Mouse (Mus musculus) kidney, postnatal 0 days (tissue): ENCODE data around the gene Palm3. TPM values are rescaled to one million over a fixed set of nuclear protein-coding genes. Genes with fewer than 3 reads are reported as not detected.
A peak's percentile ranks its signal among the peaks of the same experiment; 100 is the strongest.

ENCODE experiments used
- ATAC-seq: fragments of 200-750 bp; cut with Nextera tagmentation; replicated peaks from 2 replicates; pipeline ENCODE4 v1.8.0; 2017; ENCODE audit warnings: low read depth, moderate number of reproducible peaks, moderate TSS enrichment, moderate library complexity; ENCODE audit not compliant: low FRiP score
- DNase-seq: peaks from one replicate; pipeline ENCODE4 v3.0.0-alpha.2; 2016; ENCODE audit warnings: low spot score
- H3K27ac ChIP-seq: fragments of 300-500 bp; sonication (generic); 2 replicates; pipeline ENCODE4 v1.5.1; 2014; ENCODE audit warnings: mild to moderate bottlenecking
- H3K27me3 ChIP-seq: fragments of 300-500 bp; sonication (generic); 2 replicates; pipeline ENCODE4 v1.6.1; 2014; ENCODE audit warnings: low read length, mixed read lengths; ENCODE audit not compliant: insufficient read depth
- H3K36me3 ChIP-seq: fragments of 300-500 bp; sonication (generic); 2 replicates; pipeline ENCODE4 v1.6.1; 2014; ENCODE audit warnings: low read length, mixed read lengths; ENCODE audit not compliant: insufficient read depth
- H3K4me1 ChIP-seq: fragments of 300-500 bp; sonication (generic); replicated peaks from 2 replicates; pipeline ENCODE4 v1.6.1; 2014; ENCODE audit warnings: antibody characterized with exemption, low read length, mixed read lengths; ENCODE audit not compliant: insufficient read depth
- H3K4me2 ChIP-seq: fragments of 300-500 bp; sonication (generic); 2 replicates; pipeline ENCODE4 v1.6.1; 2014; ENCODE audit warnings: mild to moderate bottlenecking, low read length, moderate library complexity, mixed read lengths
- H3K4me3 ChIP-seq: fragments of 300-500 bp; sonication (generic); replicated peaks from 2 replicates; pipeline ENCODE4 v1.5.1; 2014; ENCODE audit warnings: low read depth, low read length
- H3K9ac ChIP-seq: fragments of 300-500 bp; sonication (generic); 2 replicates; pipeline ENCODE4 v1.6.1; 2014; ENCODE audit warnings: low read depth, low read length
- H3K9me3 ChIP-seq: fragments of 300-500 bp; sonication (generic); replicated peaks from 2 replicates; pipeline ENCODE4 v1.6.1; 2016; ENCODE audit warnings: low read length, inconsistent platforms, mixed read lengths
- CTCF ChIP-seq: IDR thresholded peaks from 2 replicates; pipeline ENCODE4 v1.5.1; 2016; ENCODE audit warnings: antibody characterized with exemption, low read depth, mild to moderate bottlenecking, moderate library complexity
- WGBS: fragments of 180-500 bp; shearing (Covaris S2); extraction: QIAGEN DNeasy Blood & Tissue Kit; methylation state at CpG from one replicate; pipeline ENCODE4 v1.1.7; 2014; 5-methylcytosine and 5-hydroxymethylcytosine counted together
- polyA plus RNA-seq: library from polyadenylated mRNA; unstranded; fragments of >200 nt; fragmentation: Nextera tagmentation; extraction: Ambion mirVana; gene quantifications from 2 replicates; pipeline ENCODE4 v1.2.1, GENCODE M21; 2015

Palm3 gene
- polyA plus RNA-seq, 1 experiment from 2014 or later: 12.7 TPM

- Histone ChIP-seq H3K9me3 (no peaks in the 10 kb centered on the region), H3K4me1 (peaks cover 28% of the 10 kb centered on the region), H3K4me3 (peak within 1 kb of the TSS; percentile 96), H3K27ac (peak within 1 kb of the TSS; percentile 94), H3K9ac (peak within 1 kb of the TSS; percentile 92), H3K4me2 (peak within 1 kb of the TSS; percentile 71), H3K27me3 (no peaks in the 10 kb centered on the region), H3K36me3 (no peaks in the 10 kb centered on the region)
- 0 out of 2 replicates have a peak, but pooled peaks have one; percentile 23 for TF ChIP-seq CTCF
- DNase-seq (peak; percentile 100), ATAC-seq (peak; percentile 98)
- under 1% methylated on average over 51 of the region's 51 CpGs for WGBS
Measured at GRCm38 (mm10) chr8:84066291-84066930, 45.1 kb downstream of the Palm3 start, which contains the start of gene Rfx1. TSS of gene Rfx1 (plus strand) at chr8:84066834.

- no peaks in the 10 kb centered on the region for H3K27me3 ChIP-seq
- peak overlapping the region; percentile 92 for H3K9ac ChIP-seq
- peak; percentile 94 for DNase-seq
- H3K9me3 ChIP-seq: no peaks in the 10 kb centered on the region
- under 1% methylated on average over 44 of the region's 58 CpGs for WGBS
- ATAC-seq: peak; percentile 75
- H3K4me3 ChIP-seq: peak overlapping the region; percentile 96
- no peaks in the 10 kb centered on the region for H3K36me3 ChIP-seq
- H3K4me1 ChIP-seq: peaks cover 32% of the 10 kb centered on the region
- peak overlapping the region; percentile 56 for H3K4me2 ChIP-seq
- H3K27ac ChIP-seq: peak overlapping the region; percentile 94
- no peak for TF ChIP-seq CTCF
Measured at GRCm38 (mm10) chr8:84067047-84067573, 45.8 kb downstream of the Palm3 start.

- Histone ChIP-seq H3K36me3 (no peaks in the 10 kb centered on the region), H3K27ac (no peak overlapping the region; the same call in 1 of the 2 replicates), H3K27me3 (no peaks in the 10 kb centered on the region), H3K4me1 (peaks cover 38% of the 10 kb centered on the region), H3K4me2 (peak overlapping the region; percentile 56), H3K9ac (peak overlapping the region; percentile 92; the same call in 1 of the 2 replicates), H3K9me3 (no peaks in the 10 kb centered on the region), H3K4me3 (no peak overlapping the region)
- TF ChIP-seq CTCF: no peak
- ATAC-seq (no peak), DNase-seq (no peak)
- WGBS: 64% methylated on average over 7 of the region's 7 CpGs
Measured at GRCm38 (mm10) chr8:84067911-84068310, 46.6 kb downstream of the Palm3 start.

GRCm38 (mm10) chr8:84068316-84069035 lies 47.2 kb downstream of the Palm3 start:
- Histone ChIP-seq H3K9ac (no peak overlapping the region), H3K4me1 (peaks cover 38% of the 10 kb centered on the region), H3K36me3 (no peaks in the 10 kb centered on the region), H3K9me3 (no peaks in the 10 kb centered on the region), H3K27me3 (no peaks in the 10 kb centered on the region), H3K27ac (peak overlapping the region; percentile 54), H3K4me2 (peak overlapping the region; percentile 18; the same call in 1 of the 2 replicates), H3K4me3 (no peak overlapping the region)
- ATAC-seq (no peak), DNase-seq (no peak)
- TF ChIP-seq CTCF: no peak
- WGBS: 36% methylated on average over 12 of the region's 12 CpGs

GRCm38 (mm10) chr8:84069169-84069568 lies 47.9 kb downstream of the Palm3 start:
- no peak overlapping the region for H3K4me2 ChIP-seq
- TF ChIP-seq CTCF: no peak
- ATAC-seq (no peak), DNase-seq (no peak)
- H3K36me3 ChIP-seq: no peaks in the 10 kb centered on the region
- peaks cover 38% of the 10 kb centered on the region for H3K4me1 ChIP-seq
- H3K9me3 ChIP-seq: no peaks in the 10 kb centered on the region
- H3K4me3 ChIP-seq: no peak overlapping the region
- H3K9ac ChIP-seq: no peak overlapping the region
- H3K27me3 ChIP-seq: no peaks in the 10 kb centered on the region
- peak overlapping the region; percentile 54 for H3K27ac ChIP-seq
- 14% methylated on average over 1 of the region's 1 CpGs for whole genome bisulfite sequencing

- no peaks in the 10 kb centered on the region for H3K36me3 ChIP-seq
- TF ChIP-seq CTCF: no peak
- DNase-seq (no peak), ATAC-seq (no peak)
- no peaks in the 10 kb centered on the region for H3K27me3 ChIP-seq
- no peaks in the 10 kb centered on the region for H3K9me3 ChIP-seq
- no peak overlapping the region for H3K4me3 ChIP-seq
- no peak overlapping the region for H3K9ac ChIP-seq
- H3K4me1 ChIP-seq: peaks cover 38% of the 10 kb centered on the region
- no peak overlapping the region for H3K4me2 ChIP-seq
- 77% methylated on average over 2 of the region's 2 CpGs for WGBS
- no peak overlapping the region for H3K27ac ChIP-seq
Measured at GRCm38 (mm10) chr8:84069750-84070149, 48.5 kb downstream of the Palm3 start.
